ENCODE assay signal across 17 mouse cellular contexts in genomic region chr9:23673347-23673860, GRCm38 (mm10).
"Had no signal": no experiment of that assay in that cellular context is flagged by ENCODE, and none has a peak within 500 bp of the region (broad histone marks: within the 10 kb centered on the region; RNA-seq: fewer than 3 reads in every experiment).

No protein-coding gene starts in this region.

- H3K27ac ChIP-seq: kidney, postnatal 0 days; layer of hippocampus, adult 2 months; limb, embryonic 15.5 days; liver, embryonic 12.5 days; neural tube, embryonic 15.5 days had no signal

- H3K27me3 ChIP-seq: limb, embryonic 15.5 days; liver, embryonic 12.5 days; neural tube, embryonic 15.5 days had no signal

- H3K4me1 ChIP-seq: limb, embryonic 15.5 days; liver, embryonic 12.5 days had no signal

- H3K4me2 ChIP-seq: limb, embryonic 15.5 days; liver, embryonic 12.5 days; lung, embryonic 14.5 days; neural tube, embryonic 15.5 days had no signal

- H3K9me3 ChIP-seq: limb, embryonic 15.5 days; liver, embryonic 12.5 days; neural tube, embryonic 15.5 days had no signal

- H3K36me3 ChIP-seq: limb, embryonic 15.5 days; liver, embryonic 12.5 days; neural tube, embryonic 15.5 days had no signal

- ATAC-seq: intestine, postnatal 0 days; liver, embryonic 12.5 days had no signal

- DNase-seq: kidney, adult 8-10 months; kidney, postnatal 4 days; left cerebral cortex, postnatal 4 days; lung, embryonic 14.5 days; lung, postnatal 10 days; lung, postnatal 4 days; right cerebral cortex, adult 18-20 months; right cerebral cortex, postnatal 25 days; thymus, adult 18-20 months; thymus, postnatal 14 days had no signal

- H3K9ac ChIP-seq: limb, embryonic 15.5 days; liver, embryonic 12.5 days; lung, embryonic 14.5 days; neural tube, embryonic 15.5 days had no signal

- H3K4me3 ChIP-seq: layer of hippocampus, adult 2 months; limb, embryonic 15.5 days; liver, embryonic 12.5 days; myocyte; neural tube, embryonic 15.5 days had no signal
